ENCODE assay signal across 11 mouse cellular contexts in genomic region chr5:120022276-120022675, GRCm38 (mm10).
"Had no signal": no experiment of that assay in that cellular context is flagged by ENCODE, and none has a peak within 500 bp of the region (broad histone marks: within the 10 kb centered on the region; RNA-seq: fewer than 3 reads in every experiment).

No protein-coding gene starts in this region.

- ATAC-seq: liver, postnatal 0 days; lung, postnatal 0 days; midbrain, embryonic 13.5 days; midbrain, embryonic 15.5 days had no signal

- DNase-seq: liver, postnatal 0 days; lung, adult 2 months; lung, postnatal 14 days; lung, postnatal 36 days; right cerebral cortex, postnatal 25 days; thymus, adult 18-20 months; thymus, postnatal 14 days; thymus, postnatal 36 days had no signal
